Mouse (Mus musculus): ENCODE measurements around the gene Gm15217.

The Gm15217 gene

GRCm38 (mm10) chr14:46391621-46392170 lies 12.5 kb downstream of the Gm15217 start:
- peak; percentile 90 for DNase-seq (ENCODE audit: low read depth, low spot score)

GRCm38 (mm10) chr14:46398091-46398695 lies 19.0 kb downstream of the Gm15217 start:
- DNase-seq (ENCODE audit: low read depth, low spot score) = peak; percentile 68

- DNase-seq (ENCODE audit: low read depth, low spot score) = peak; percentile 49
Observed at GRCm38 (mm10) chr14:46399925-46400324, 20.7 kb downstream of the Gm15217 start.

- DNase-seq (ENCODE audit: low read depth, low spot score) = no peak
Observed at GRCm38 (mm10) chr14:46408319-46408718, 29.1 kb downstream of the Gm15217 start.

GRCm38 (mm10) chr14:46409016-46409415 lies 29.8 kb downstream of the Gm15217 start:
- no peak for DNase-seq (ENCODE audit: low read depth, low spot score)

GRCm38 (mm10) chr14:46410557-46411120 lies 31.4 kb downstream of the Gm15217 start:
- DNase-seq (ENCODE audit: low read depth, low spot score) = peak; percentile 85

GRCm38 (mm10) chr14:46412497-46413000 lies 33.3 kb downstream of the Gm15217 start:
- peak; percentile 88 for DNase-seq (ENCODE audit: low read depth, low spot score)

GRCm38 (mm10) chr14:46418371-46419097 lies 39.3 kb downstream of the Gm15217 start:
- DNase-seq (ENCODE audit: low read depth, low spot score) = peak; percentile 60

- peak; percentile 55 for DNase-seq (ENCODE audit: low read depth, low spot score)
Observed at GRCm38 (mm10) chr14:46419269-46419668, 40.1 kb downstream of the Gm15217 start.

GRCm38 (mm10) chr14:46421823-46422222 lies 42.6 kb downstream of the Gm15217 start:
- no peak for DNase-seq (ENCODE audit: low read depth, low spot score)

GRCm38 (mm10) chr14:46427251-46427650 lies 48.0 kb downstream of the Gm15217 start:
- DNase-seq (ENCODE audit: low read depth, low spot score) = peak; percentile 53

GRCm38 (mm10) chr14:46430231-46430630 lies 51.0 kb downstream of the Gm15217 start:
- no peak for DNase-seq (ENCODE audit: low read depth, low spot score)

All from ZHBTc4 (cell line).